8 mouse cellular contexts compared by ENCODE assay signal in the genomic region with DNA sequence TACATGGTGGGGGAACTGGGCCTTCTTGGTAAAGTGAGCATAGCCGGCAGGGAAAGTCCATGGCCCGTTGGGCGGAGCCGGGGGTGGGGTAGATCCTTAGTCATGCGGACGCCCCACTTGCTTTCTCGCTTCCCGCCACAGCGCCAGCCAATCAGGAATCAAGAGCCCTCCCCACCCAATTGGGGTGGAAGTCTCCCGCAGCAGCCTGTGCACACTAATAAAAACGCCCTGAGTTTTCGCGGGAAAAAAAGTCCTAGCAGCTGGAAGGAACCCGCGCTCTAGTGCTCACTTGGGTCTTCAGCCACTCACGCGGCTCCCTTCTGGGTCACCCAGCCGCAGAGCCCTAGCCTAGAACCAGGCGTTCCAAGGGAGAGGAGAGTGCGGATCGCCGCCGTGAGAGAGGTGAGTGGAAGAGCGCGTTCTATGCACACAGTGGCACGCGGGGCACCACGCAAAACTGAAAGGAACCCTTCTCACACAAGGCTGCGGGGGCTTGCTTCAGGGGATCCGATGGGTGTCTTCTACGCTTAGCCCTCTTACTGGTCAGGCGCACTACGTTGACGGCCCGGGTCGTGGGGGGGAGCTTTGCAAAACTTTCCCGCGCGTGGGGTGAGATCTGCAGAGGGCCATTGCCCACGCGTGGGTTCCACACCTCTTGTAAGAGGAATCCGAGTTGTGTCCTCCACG. TPM values are rescaled to one million over a fixed set of nuclear protein-coding genes. Genes with fewer than 3 reads are reported as not detected.
DNase-seq lines count a peak whose midpoint lies in the region; ATAC-seq and TF ChIP-seq lines count a peak whose summit lies in the region.

TSS of gene Uhrf1 (plus strand) at position 162 of the 687 bp plus-strand sequence.

- peaks cover 23% of the 10 kb centered on the region for H3K36me3 ChIP-seq in ES-Bruce4 (ENCODE audit: control insufficient read depth, insufficient read depth, low read length, poor library complexity, severe bottlenecking)
- peaks cover 32% of the 10 kb centered on the region for H3K36me3 ChIP-seq in forebrain, embryonic 12.5 days (replicated peaks)
- H3K36me3 ChIP-seq in limb, embryonic 12.5 days, result peaks cover 30% of the 10 kb centered on the region
- H3K36me3 ChIP-seq in midbrain, embryonic 13.5 days, result 0 out of 2 replicates have a peak, but pooled peaks cover 4% of the 10 kb centered on the region
- peaks cover 6% of the 10 kb centered on the region for H3K36me3 ChIP-seq in stomach, embryonic 14.5 days (ENCODE audit: control insufficient read depth, insufficient read depth, low read length)

- WGBS in forebrain, embryonic 12.5 days, result under 1% methylated on average over 43 of the region's 43 CpGs
- under 1% methylated on average over 43 of the region's 43 CpGs for WGBS in limb, embryonic 12.5 days
- under 1% methylated on average over 43 of the region's 43 CpGs for WGBS in midbrain, embryonic 13.5 days
- under 1% methylated on average over 43 of the region's 43 CpGs for WGBS in stomach, embryonic 14.5 days

- peak within 1 kb of the TSS; percentile 78 for H3K9ac ChIP-seq in ES-Bruce4 (ENCODE audit: low read depth, poor library complexity, severe bottlenecking)
- H3K9ac ChIP-seq in forebrain, embryonic 12.5 days, result peak within 1 kb of the TSS; percentile 85
- peak within 1 kb of the TSS; percentile 84 for H3K9ac ChIP-seq in limb, embryonic 12.5 days (replicated peaks)
- peak within 1 kb of the TSS; percentile 70 for H3K9ac ChIP-seq in midbrain, embryonic 13.5 days (replicated peaks)
- H3K9ac ChIP-seq in stomach, embryonic 14.5 days (replicated peaks; ENCODE audit: low read depth, low read length), result peak within 1 kb of the TSS; percentile 78

- peak within 1 kb of the TSS; percentile 83 for H3K27ac ChIP-seq in ES-Bruce4 (ENCODE audit: insufficient read depth, low read length)
- H3K27ac ChIP-seq in forebrain, embryonic 12.5 days, result peak within 1 kb of the TSS; percentile 91
- H3K27ac ChIP-seq in limb, embryonic 12.5 days, result peak within 1 kb of the TSS; percentile 95
- peak within 1 kb of the TSS; percentile 65 for H3K27ac ChIP-seq in midbrain, embryonic 13.5 days
- H3K27ac ChIP-seq in stomach, embryonic 14.5 days (ENCODE audit: low read length), result peak within 1 kb of the TSS; percentile 89

- DNase-seq in adrenal gland, adult 8-10 months, result peak; percentile 71
- DNase-seq in frontal cortex, postnatal 10 days (ENCODE audit: low spot score in 2 of 2), result no peak

- H3K4me3 ChIP-seq in ES-Bruce4 (ENCODE audit: low read depth, low read length), result peak within 1 kb of the TSS; percentile 77
- peak within 1 kb of the TSS; percentile 85 for H3K4me3 ChIP-seq in forebrain, embryonic 12.5 days (replicated peaks)
- peak within 1 kb of the TSS; percentile 83 for H3K4me3 ChIP-seq in limb, embryonic 12.5 days (replicated peaks)
- peak within 1 kb of the TSS; percentile 65 for H3K4me3 ChIP-seq in midbrain, embryonic 13.5 days (replicated peaks)
- peak within 1 kb of the TSS; percentile 76 for H3K4me3 ChIP-seq in stomach, embryonic 14.5 days (ENCODE audit: low read depth, low read length)

- no peak for TF ChIP-seq CTCF in ES-Bruce4 (IDR thresholded peaks at IDR 0.05; ENCODE audit: low read depth, low read length)

- H3K27me3 ChIP-seq in ES-Bruce4 (ENCODE audit: control insufficient read depth, insufficient read depth, low read length, poor library complexity, severe bottlenecking), result no peaks in the 10 kb centered on the region
- H3K27me3 ChIP-seq in forebrain, embryonic 12.5 days, result no peaks in the 10 kb centered on the region
- no peaks in the 10 kb centered on the region for H3K27me3 ChIP-seq in limb, embryonic 12.5 days
- H3K27me3 ChIP-seq in midbrain, embryonic 13.5 days, result no peaks in the 10 kb centered on the region
- H3K27me3 ChIP-seq in stomach, embryonic 14.5 days (ENCODE audit: control insufficient read depth, insufficient read depth, low read length), result no peaks in the 10 kb centered on the region

- H3K9me3 ChIP-seq in ES-Bruce4 (replicated peaks; ENCODE audit: control insufficient read depth, insufficient read depth, low read length, poor library complexity, severe bottlenecking), result no peaks in the 10 kb centered on the region
- H3K9me3 ChIP-seq in forebrain, embryonic 12.5 days, result no peaks in the 10 kb centered on the region
- no peaks in the 10 kb centered on the region; the same call in 1 of the 2 replicates for H3K9me3 ChIP-seq in limb, embryonic 12.5 days
- no peaks in the 10 kb centered on the region for H3K9me3 ChIP-seq in midbrain, embryonic 13.5 days
- no peaks in the 10 kb centered on the region for H3K9me3 ChIP-seq in stomach, embryonic 14.5 days (ENCODE audit: control insufficient read depth, low read depth, low read length)

- H3K4me2 ChIP-seq in forebrain, embryonic 12.5 days, result peak within 1 kb of the TSS; percentile 96
- H3K4me2 ChIP-seq in limb, embryonic 12.5 days, result peak within 1 kb of the TSS; percentile 97
- peak within 1 kb of the TSS; percentile 88 for H3K4me2 ChIP-seq in midbrain, embryonic 13.5 days (replicated peaks)
- H3K4me2 ChIP-seq in stomach, embryonic 14.5 days (replicated peaks; ENCODE audit: low read depth, low read length), result peak within 1 kb of the TSS; percentile 98

- TF ChIP-seq EP300 in ES-Bruce4 (IDR thresholded peaks at IDR 0.05; ENCODE audit: insufficient read depth, low read depth, low read length), result no peak

- peak; percentile 82 for ATAC-seq in forebrain, embryonic 12.5 days (ENCODE audit: low FRiP score)
- peak; percentile 63 to 78 for ATAC-seq in hematopoietic stem cell, adult 5-6 weeks (replicated peaks in 1 of 2; ENCODE audit: insufficient read depth in 1 of 2, low FRiP score in 2 of 2, low TSS enrichment in 1 of 2, low read depth in 1 of 2, poor library complexity in 2 of 2, severe bottlenecking in 2 of 2)
- peak; percentile 83 for ATAC-seq in limb, embryonic 12.5 days (ENCODE audit: insufficient number of reproducible peaks, insufficient read depth, low FRiP score, low TSS enrichment, low read depth)
- peak; percentile 41 for ATAC-seq in midbrain, embryonic 13.5 days
- peak; percentile 88 for ATAC-seq in stomach, embryonic 14.5 days (ENCODE audit: insufficient number of reproducible peaks, insufficient read depth, low FRiP score, low read depth)

- TF ChIP-seq POLR2A in ES-Bruce4 (IDR thresholded peaks at IDR 0.05; ENCODE audit: insufficient read depth, low read length), result peak; percentile 14

- peaks cover 2% of the 10 kb centered on the region for H3K4me1 ChIP-seq in ES-Bruce4 (ENCODE audit: control insufficient read depth, insufficient read depth, low read length)
- peaks cover 48% of the 10 kb centered on the region for H3K4me1 ChIP-seq in forebrain, embryonic 12.5 days
- peaks cover 42% of the 10 kb centered on the region for H3K4me1 ChIP-seq in limb, embryonic 12.5 days (replicated peaks)
- peaks cover 37% of the 10 kb centered on the region for H3K4me1 ChIP-seq in midbrain, embryonic 13.5 days (replicated peaks)
- H3K4me1 ChIP-seq in stomach, embryonic 14.5 days (ENCODE audit: control insufficient read depth, insufficient read depth, low read length), result peaks cover 34% of the 10 kb centered on the region

RNA-seq across cellular contexts. Expression of gene Uhrf1, which starts in this region (rescaled TPM):
- 162 and 174 TPM in 2 replicates for polyA plus RNA-seq in ES-Bruce4 (2011; ENCODE audit: insufficient read depth, insufficient read length, low read depth, missing spikeins)
- total RNA-seq in adrenal gland, adult 8-10 months (2022), result 1 to 10 TPM; 1.8 to 3.4 (median 2.6) TPM
- 187 and 198 TPM in 2 replicates for polyA plus RNA-seq in forebrain, embryonic 12.5 days (2016; fragmentation: Nextera tagmentation; extraction: Ambion mirVana)
- 116 and 147 TPM in 2 replicates for total RNA-seq in hematopoietic stem cell, adult 5-6 weeks (2017)
- 198 and 199 TPM in 2 replicates for polyA plus RNA-seq in limb, embryonic 12.5 days (2016; fragmentation: Nextera tagmentation; extraction: Ambion mirVana)
- 59.9 and 62.8 TPM in 2 replicates for polyA plus RNA-seq in midbrain, embryonic 13.5 days (2015; fragmentation: Nextera tagmentation; extraction: Ambion mirVana)
- 77.6 and 85.2 TPM in 2 replicates for polyA plus RNA-seq in stomach, embryonic 14.5 days (2014; fragmentation: Nextera tagmentation; extraction: Ambion mirVana)

Comparison
In these comparisons a context has a peak if more than half of its experiments do, and no peak if none do; other contexts are left out.
1. RNA of gene Uhrf1 (total RNA-seq): 116 to 147 TPM in hematopoietic stem cell, adult 5-6 weeks; 1.8 to 3.4 TPM in adrenal gland, adult 8-10 months; every median in the first group is over 10 times any median in the second.
2. Peak in every context shown above with its lines, with median percentiles within 50 percentile points of each other: H3K27ac ChIP-seq, H3K4me3 ChIP-seq, H3K9ac ChIP-seq, ATAC-seq and H3K4me2 ChIP-seq.